Mouse (Mus musculus) heart, postnatal 0 days (tissue): ENCODE results near the gene Dennd4a. TPM values are rescaled to one million over a fixed set of nuclear protein-coding genes. Genes with fewer than 3 reads are reported as not detected.

Source experiments
- ATAC-seq: fragments of 200-750 bp; cut with Nextera tagmentation; 2 replicates; pipeline ENCODE4 v1.8.0; 2017; ENCODE audit warnings: low read depth, moderate number of reproducible peaks, moderate library complexity; ENCODE audit not compliant: insufficient read depth
- DNase-seq: peaks from one replicate; pipeline ENCODE4 v3.0.0-alpha.2; 2016; ENCODE audit warnings: low spot score
- H3K27ac ChIP-seq: fragments of 300-500 bp; sonication (generic); 2 replicates; pipeline ENCODE4 v1.5.1; 2014; ENCODE audit warnings: low read depth, mild to moderate bottlenecking
- H3K27me3 ChIP-seq: fragments of 300-500 bp; sonication (generic); 2 replicates; pipeline ENCODE4 v1.6.1; 2014; ENCODE audit warnings: low read length, mixed read lengths; ENCODE audit not compliant: control insufficient read depth, insufficient read depth
- H3K36me3 ChIP-seq: fragments of 300-500 bp; sonication (generic); replicated peaks from 2 replicates; pipeline ENCODE4 v1.6.1; 2014; ENCODE audit warnings: low read length, mixed read lengths; ENCODE audit not compliant: control insufficient read depth, insufficient read depth
- H3K4me1 ChIP-seq: fragments of 300-500 bp; sonication (generic); 2 replicates; pipeline ENCODE4 v1.6.1; 2014; ENCODE audit warnings: antibody characterized with exemption; ENCODE audit not compliant: control insufficient read depth, insufficient read depth
- H3K4me2 ChIP-seq: fragments of 300-500 bp; sonication (generic); 2 replicates; pipeline ENCODE4 v1.6.1; 2014; ENCODE audit warnings: low read depth, mild to moderate bottlenecking, low read length, moderate library complexity
- H3K4me3 ChIP-seq: fragments of 300-500 bp; sonication (generic); 2 replicates; pipeline ENCODE4 v1.5.1; 2014; ENCODE audit warnings: low read depth, low read length
- H3K9ac ChIP-seq: fragments of 300-500 bp; sonication (generic); replicated peaks from 2 replicates; pipeline ENCODE4 v1.6.1; 2014; ENCODE audit warnings: low read depth, low read length, mixed read lengths
- H3K9me3 ChIP-seq: fragments of 300-500 bp; sonication (generic); replicated peaks from 2 replicates; pipeline ENCODE4 v1.6.1; 2016; ENCODE audit warnings: low read length; ENCODE audit not compliant: control insufficient read depth
- CTCF ChIP-seq: IDR thresholded peaks from 2 replicates; pipeline ENCODE4 v1.5.1; 2016; ENCODE audit warnings: antibody characterized with exemption, control low read depth, low read depth
- EP300 ChIP-seq: IDR thresholded peaks from 2 replicates; pipeline ENCODE4 v1.6.1; 2016; ENCODE audit warnings: antibody characterized with exemption, low read depth
- WGBS: fragments of 180-500 bp; shearing (Covaris S2); extraction: QIAGEN DNeasy Blood & Tissue Kit; methylation state at CpG from one replicate; pipeline ENCODE4 v1.1.7; 2014; 5-methylcytosine and 5-hydroxymethylcytosine counted together
- polyA plus RNA-seq: library from polyadenylated mRNA; unstranded; fragments of >200 nt; fragmentation: Nextera tagmentation; extraction: Ambion mirVana; gene quantifications from 2 replicates; pipeline ENCODE4 v1.2.1, GENCODE M21; 2015
- total RNA-seq: library from RNA; depleted of rRNA; stranded (reverse); fragments of >200 nt; gene quantifications from 2 replicates; pipeline ENCODE4 v1.2.3, GENCODE M21; 2014; ENCODE audit warnings: low replicate concordance

The Dennd4a gene
- total and polyA plus RNA-seq, 2 experiments from 2014 or later = 3.1 to 7.0 TPM

DNA sequence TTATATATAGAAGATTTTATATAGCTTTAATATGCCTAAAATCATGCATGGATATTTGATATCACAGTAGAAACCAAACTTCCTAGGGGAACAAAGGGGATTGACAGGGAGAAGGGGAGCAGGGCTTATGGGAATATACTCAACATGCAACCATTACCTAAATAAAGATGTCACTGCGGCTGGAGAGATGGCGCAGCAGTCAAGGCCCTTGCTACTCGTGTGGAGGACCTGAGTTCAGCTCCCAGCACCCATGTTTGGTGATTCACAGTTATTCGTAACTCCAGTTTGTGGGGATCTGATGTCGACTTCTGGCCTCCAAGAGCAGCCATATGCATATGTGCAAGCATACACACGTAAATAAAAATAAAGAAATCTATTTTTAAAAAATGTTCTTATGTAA is 41.2 kb upstream of the Dennd4a start:
- WGBS = 94% methylated on average over 6 of the region's 6 CpGs
- TF ChIP-seq EP300 = no peak
- TF ChIP-seq CTCF = no peak
- Histone ChIP-seq H3K4me3 (no peak overlapping the region), H3K36me3 (no peaks in the 10 kb centered on the region), H3K9ac (no peak overlapping the region), H3K4me2 (no peak overlapping the region), H3K27ac (no peak overlapping the region), H3K9me3 (no peaks in the 10 kb centered on the region), H3K27me3 (no peaks in the 10 kb centered on the region), H3K4me1 (0 out of 2 replicates have a peak, but pooled peaks cover 4% of the 10 kb centered on the region)
- no peak for DNase-seq
- ATAC-seq = no peak

DNA sequence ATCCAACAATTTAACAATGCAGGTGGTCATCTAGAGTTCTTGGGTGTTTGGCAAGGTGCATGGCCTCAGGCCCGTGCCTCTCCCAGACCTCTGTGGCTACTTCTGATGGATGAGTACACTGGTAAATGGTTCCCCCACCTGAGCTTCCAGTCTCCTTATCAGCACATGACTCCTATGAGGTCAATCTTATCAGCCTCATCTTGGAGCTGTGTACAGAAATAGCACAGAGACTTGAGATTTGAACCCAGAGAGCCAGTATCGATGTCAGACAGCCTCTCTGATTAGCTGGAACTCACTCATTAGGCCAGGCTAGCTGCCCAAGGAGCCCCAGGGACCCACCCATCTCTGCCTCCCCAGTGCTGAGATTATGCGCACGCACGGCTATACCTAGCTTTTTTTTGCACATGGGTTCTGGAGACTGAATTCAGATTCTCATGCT is 40.7 kb upstream of the Dennd4a start:
- H3K36me3 ChIP-seq = no peaks in the 10 kb centered on the region
- no peak overlapping the region for H3K4me2 ChIP-seq
- ATAC-seq (no peak), DNase-seq (no peak)
- no peak overlapping the region for H3K9ac ChIP-seq
- WGBS = 75% methylated on average over 5 of the region's 5 CpGs
- no peak overlapping the region for H3K4me3 ChIP-seq
- no peaks in the 10 kb centered on the region for H3K9me3 ChIP-seq
- TF ChIP-seq EP300 = no peak
- TF ChIP-seq CTCF = no peak
- H3K27me3 ChIP-seq = no peaks in the 10 kb centered on the region
- no peak overlapping the region for H3K27ac ChIP-seq
- 0 out of 2 replicates have a peak, but pooled peaks cover 4% of the 10 kb centered on the region for H3K4me1 ChIP-seq

DNA sequence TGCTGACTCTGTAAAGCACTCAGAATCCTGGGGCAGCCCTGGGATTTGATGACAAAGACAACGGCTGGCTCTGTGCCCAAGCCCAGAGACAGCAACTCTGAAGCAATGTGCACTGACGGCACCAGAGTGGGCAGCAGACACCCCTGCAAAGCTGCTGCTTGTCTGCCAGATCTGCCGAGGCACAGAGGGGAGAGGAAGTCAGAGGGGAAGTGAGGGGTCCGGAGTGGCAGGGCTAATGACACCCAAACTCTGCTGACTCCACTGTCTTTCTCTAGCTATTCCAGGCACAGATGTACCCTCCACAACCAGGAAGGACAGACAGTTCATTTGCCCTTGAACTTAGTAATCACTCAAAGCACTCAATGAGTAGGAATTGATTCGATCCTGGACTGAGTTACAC is 39.9 kb upstream of the Dennd4a start:
- no peak overlapping the region for H3K9ac ChIP-seq
- DNase-seq (no peak), ATAC-seq (no peak)
- H3K4me3 ChIP-seq = no peak overlapping the region
- no peak overlapping the region for H3K4me2 ChIP-seq
- H3K27me3 ChIP-seq = no peaks in the 10 kb centered on the region
- 0 out of 2 replicates have a peak, but pooled peaks cover 4% of the 10 kb centered on the region for H3K4me1 ChIP-seq
- WGBS = 17% methylated on average over 5 of the region's 5 CpGs
- H3K36me3 ChIP-seq = no peaks in the 10 kb centered on the region
- no peaks in the 10 kb centered on the region for H3K9me3 ChIP-seq
- TF ChIP-seq CTCF (no peak), EP300 (no peak)
- H3K27ac ChIP-seq = no peak overlapping the region

GRCm38 (mm10) chr9:64773254-64773653 is 37.9 kb upstream of the Dennd4a start:
- TF ChIP-seq EP300 = 0 out of 2 replicates have a peak, but pooled peaks have one; percentile 25
- TF ChIP-seq CTCF = no peak
- WGBS = 40% methylated on average over 8 of the region's 8 CpGs
- H3K36me3 ChIP-seq = no peaks in the 10 kb centered on the region
- no peak overlapping the region for H3K9ac ChIP-seq
- 0 out of 2 replicates have a peak, but pooled peaks cover 4% of the 10 kb centered on the region for H3K4me1 ChIP-seq
- H3K27ac ChIP-seq = peak overlapping the region; percentile 38; the same call in 1 of the 2 replicates
- H3K4me2 ChIP-seq = no peak overlapping the region
- no peaks in the 10 kb centered on the region for H3K27me3 ChIP-seq
- ATAC-seq (peak; percentile 60), DNase-seq (peak; percentile 48)
- H3K4me3 ChIP-seq = no peak overlapping the region
- no peaks in the 10 kb centered on the region for H3K9me3 ChIP-seq

DNA sequence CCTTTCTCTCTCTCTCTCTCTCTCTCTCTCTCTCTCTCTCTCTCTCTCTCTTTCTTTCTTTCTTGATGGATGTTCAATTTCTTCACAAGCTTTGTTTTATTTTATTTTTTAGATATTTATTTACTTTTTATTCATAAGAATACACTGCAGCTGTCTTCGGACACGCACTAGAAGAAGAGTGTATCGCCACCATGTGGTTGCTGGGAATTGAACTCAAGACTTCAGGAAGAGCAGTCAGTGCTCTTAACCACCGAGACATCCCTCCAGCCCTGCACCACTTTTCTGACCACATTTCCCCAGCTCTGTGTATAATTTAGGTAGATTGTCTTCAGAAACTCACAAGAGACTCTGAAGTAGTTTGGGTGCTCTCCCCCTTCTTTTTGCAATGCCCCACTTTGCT is 37.2 kb upstream of the Dennd4a start:
- 54% methylated on average over 4 of the region's 4 CpGs for WGBS
- DNase-seq (no peak), ATAC-seq (no peak)
- Histone ChIP-seq H3K4me1 (0 out of 2 replicates have a peak, but pooled peaks cover 4% of the 10 kb centered on the region), H3K9me3 (no peaks in the 10 kb centered on the region), H3K4me2 (no peak overlapping the region), H3K36me3 (no peaks in the 10 kb centered on the region), H3K9ac (no peak overlapping the region), H3K27ac (peak overlapping the region; percentile 43), H3K4me3 (no peak overlapping the region), H3K27me3 (no peaks in the 10 kb centered on the region)
- TF ChIP-seq EP300 = no peak
- TF ChIP-seq CTCF = peak; percentile 21; the same call in 1 of the 2 replicates

DNA sequence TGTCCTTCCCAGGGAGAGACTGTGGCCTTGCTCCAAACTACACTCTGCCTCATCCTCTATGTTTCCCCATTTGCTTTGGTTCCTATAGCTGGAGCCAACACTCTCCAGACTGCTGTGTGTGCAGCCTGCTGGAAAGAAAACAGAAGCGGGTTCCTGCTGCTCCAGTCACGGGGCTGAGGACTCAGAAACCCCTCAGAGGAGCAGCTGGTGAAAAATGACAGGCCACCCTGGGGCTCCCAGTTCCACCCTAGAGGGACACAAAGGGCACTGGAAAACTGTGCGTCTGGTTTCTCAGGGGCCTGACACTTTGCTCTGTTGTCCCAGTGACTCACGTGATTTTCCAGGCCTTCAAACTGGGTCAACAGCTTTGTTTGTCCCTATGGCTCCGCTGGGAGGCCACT is 36.7 kb upstream of the Dennd4a start:
- Histone ChIP-seq H3K4me2 (no peak overlapping the region), H3K36me3 (no peaks in the 10 kb centered on the region), H3K27ac (peak overlapping the region; percentile 43), H3K27me3 (no peaks in the 10 kb centered on the region), H3K9ac (no peak overlapping the region), H3K4me3 (no peak overlapping the region), H3K4me1 (0 out of 2 replicates have a peak, but pooled peaks cover 4% of the 10 kb centered on the region), H3K9me3 (no peaks in the 10 kb centered on the region)
- WGBS = 28% methylated on average over 5 of the region's 5 CpGs
- DNase-seq (peak; percentile 66), ATAC-seq (peak; percentile 60)
- no peak for TF ChIP-seq EP300
- no peak for TF ChIP-seq CTCF
